Mouse (Mus musculus) monocyte, adult 2 months (primary cell): Measurements from ENCODE around the gene Chid1.
A peak's percentile ranks its signal among the peaks of the same experiment; 100 is the strongest.

Experiments
- DNase-seq, 2 experiments: peaks; one replicate each; pipeline ENCODE4 v3.0.0; 2022; ENCODE audit warnings: low spot score in 2 of 2, low read depth in 1 of 2

Chid1 gene

DNA sequence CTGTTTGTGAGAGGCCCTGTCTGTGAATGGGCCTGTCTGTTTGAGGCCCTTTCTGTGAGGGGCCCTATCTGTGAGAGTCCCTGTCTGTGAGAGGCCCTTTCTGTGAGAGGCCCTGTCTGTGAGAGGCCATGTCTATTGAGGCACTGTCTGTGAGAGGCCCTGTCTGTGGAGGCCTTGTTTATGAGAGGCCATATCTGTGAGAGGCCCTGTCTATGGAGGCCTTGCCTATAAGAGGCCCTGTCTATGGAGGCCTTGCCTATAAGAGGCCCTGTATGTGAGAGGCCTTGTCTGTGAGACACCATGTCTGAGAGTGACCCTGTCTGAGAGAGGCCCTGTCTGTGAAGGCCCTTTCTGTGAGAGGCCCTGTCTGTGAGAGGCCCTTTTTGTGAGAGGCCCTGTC, 31.5 kb downstream of the Chid1 start:
- DNase-seq: no peak

DNA sequence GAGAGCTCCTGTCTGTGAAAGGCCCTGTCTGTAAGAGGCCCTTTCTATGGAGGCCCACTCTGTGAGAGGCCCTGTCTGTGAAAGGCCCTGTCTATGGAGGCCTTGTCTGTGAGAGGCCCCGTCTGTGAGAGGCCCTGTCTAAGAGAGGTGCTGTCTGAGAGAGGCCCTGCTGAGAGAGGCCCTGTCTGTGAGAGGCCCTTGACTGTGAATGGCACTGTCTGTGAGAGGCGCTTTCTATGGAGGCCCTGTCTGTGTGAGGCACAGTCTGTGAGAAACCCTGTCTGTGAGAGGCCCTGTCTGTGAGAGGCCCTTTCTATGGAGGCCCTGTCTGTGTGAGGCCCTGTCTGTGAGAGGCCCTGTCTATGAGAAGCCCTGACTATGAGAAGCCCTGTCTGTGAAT, 33.4 kb downstream of the Chid1 start:
- no peak for DNase-seq

DNA sequence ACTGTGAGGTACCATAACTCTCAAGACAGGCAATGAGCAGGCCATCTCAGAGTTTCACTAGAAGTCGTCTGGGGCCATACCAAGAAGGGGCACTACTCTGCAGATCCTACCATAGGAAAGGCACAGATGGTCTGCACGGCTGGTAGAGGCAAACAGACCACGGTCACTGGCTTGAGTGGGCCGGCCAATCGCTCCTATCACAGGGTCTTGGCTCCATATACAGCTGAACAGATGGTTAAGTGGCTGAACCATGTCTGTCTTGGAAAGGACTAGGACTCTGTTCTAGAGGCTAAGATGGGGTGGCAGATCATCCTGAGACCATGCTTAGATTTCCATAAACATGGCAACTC, 37.1 kb downstream of the Chid1 start:
- no peak for DNase-seq

DNA sequence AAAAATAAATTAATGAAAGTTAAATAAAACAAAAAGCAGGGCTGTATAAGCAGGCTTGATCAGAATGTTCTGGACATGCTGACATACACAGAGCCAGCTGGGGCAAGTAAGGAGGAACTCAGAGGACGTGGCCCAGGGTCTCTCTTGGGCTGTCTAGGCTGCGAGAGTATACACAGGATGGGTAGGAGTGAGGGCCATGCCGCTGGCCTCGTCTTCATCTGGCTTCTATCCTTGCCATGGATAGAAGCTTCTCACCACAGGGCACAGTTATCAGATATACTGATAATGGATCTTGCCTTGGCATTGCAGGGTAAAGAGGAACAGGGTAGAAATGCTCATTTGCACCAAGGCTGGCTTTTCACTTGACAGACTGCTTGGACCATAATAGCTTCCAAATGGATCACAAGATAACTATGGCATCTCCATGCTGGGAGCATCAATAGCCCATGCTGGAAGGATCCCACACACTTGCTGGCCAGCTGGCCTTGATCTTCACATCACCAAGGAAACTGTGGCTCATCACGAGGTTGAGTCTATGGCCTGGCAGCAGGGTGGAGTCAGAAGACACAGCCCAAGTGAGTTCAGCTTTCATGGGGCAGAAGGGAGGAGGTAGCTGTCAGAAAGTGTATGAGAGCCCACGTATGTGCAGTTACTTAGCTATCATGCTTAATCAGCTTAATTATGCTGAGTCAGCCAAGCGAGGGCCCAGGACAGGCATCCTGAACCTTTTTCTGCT, 37.7 kb downstream of the Chid1 start:
- no peak for DNase-seq

DNA sequence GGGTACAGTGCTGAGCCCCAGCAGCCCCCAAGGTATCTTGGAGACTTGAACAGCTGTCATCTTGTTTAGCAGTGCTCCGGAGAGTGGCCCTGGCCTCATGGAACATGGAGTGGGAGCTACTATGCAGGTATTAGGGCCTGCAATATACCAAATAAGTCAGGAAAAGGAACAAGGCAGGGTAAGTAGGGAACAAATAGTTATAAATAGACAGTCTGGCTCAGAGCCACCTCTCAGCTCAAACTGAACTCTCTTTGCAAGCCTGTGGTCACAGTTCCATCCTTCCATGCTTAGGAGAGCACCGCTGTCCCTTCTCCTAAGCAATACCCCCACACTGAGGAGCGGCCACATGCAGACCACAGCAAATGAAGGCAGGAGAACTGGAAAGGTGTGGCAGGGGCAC, 42.1 kb downstream of the Chid1 start:
- no peak for DNase-seq

DNA sequence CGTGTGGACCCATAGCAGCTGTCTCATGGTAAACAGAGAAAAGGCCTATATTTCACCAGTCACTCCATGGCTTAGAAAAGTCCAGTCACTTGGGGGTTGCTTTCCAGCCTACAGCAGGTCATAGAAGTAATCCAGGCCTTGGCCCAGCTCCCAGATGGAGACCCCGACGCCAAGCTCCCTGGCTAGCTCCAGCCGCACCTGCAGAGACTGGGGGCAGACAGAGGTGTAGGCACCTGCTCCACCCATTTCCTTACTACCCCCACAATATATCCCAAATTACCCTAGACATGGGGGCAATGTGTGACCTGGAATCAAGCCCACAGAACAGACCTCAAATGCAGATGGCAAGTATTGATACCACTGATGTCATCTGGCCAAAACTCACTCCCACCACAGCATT, 43.7 kb downstream of the Chid1 start:
- DNase-seq: no peak

DNA sequence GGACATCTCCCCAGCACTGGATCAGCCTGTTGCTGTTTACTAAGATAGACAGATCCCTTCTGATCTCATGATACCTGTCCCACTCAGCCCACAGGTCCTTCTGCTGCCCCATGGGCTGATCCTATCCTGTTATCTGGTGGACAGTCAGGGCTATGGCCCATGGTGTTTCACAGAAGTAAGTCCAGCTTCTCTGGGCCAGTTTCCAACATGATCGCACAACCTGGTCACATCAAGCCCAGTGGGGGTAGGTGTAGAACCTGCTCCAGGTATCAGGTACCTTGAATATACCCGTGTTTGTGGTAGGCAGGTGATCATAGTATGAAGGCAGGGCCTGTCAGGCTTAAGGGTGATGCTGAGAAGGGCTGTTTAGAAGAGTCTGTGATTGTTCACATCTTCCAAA, 44.3 kb downstream of the Chid1 start:
- DNase-seq: no peak

DNA sequence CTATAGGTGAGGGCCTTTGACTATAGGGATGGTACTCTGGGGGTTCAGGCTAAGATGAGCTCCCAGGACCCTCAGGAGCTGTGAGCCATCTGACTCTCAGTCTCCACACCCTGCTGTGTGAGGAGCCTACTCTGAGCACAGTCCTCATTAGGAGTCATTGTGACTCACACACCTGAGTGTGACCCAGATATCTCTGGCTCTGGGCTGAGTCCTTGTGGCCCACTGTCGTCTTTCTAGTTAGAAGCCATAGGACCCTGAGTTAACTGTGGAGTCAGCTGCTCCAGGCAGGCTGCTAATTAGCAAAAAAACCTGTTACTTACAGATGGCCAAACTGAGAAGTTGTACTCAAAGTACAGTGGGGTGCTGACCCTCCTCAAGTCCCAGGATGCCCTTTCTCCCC, 45.9 kb downstream of the Chid1 start:
- DNase-seq: no peak

DNA sequence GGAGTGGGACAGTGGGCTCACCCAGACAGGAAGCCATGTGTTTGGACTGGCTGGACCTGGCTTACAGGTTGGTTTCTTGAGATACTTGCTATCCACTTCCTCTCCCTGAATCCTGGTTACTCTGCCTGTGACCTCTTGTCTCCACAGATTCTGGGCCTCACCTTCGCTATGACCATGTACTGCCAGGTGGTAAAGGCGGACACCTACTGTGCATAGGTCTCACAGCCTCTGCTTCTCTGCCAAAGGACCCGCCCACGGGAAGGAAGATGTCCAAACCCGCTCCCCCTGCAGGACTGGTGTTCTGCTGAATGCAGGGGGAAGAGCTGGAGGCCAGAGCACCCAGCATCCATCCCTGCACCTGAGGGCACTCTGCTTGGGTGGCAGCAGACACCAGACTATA, 46.9 kb downstream of the Chid1 start:
- no peak for DNase-seq

DNA sequence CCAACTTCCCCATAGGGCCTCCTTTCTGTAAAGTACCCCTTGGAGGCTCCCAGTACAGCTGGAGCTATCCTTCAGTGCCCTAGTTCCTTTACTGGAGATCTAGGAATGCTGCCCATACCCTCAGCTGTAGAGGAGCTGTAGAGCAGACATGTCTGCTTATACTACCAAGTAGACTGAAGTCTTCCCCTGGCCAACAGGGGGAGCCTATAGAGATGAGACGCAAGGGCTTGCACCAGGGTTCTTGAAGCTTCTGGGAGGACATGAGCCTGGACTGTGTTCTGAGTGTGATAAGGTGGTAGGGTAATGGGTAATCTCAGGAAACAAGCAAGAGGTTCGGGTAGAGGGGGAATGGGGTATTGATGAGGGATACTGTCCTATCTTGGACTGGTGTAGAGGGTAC, 48.5 kb downstream of the Chid1 start:
- DNase-seq: no peak

DNA sequence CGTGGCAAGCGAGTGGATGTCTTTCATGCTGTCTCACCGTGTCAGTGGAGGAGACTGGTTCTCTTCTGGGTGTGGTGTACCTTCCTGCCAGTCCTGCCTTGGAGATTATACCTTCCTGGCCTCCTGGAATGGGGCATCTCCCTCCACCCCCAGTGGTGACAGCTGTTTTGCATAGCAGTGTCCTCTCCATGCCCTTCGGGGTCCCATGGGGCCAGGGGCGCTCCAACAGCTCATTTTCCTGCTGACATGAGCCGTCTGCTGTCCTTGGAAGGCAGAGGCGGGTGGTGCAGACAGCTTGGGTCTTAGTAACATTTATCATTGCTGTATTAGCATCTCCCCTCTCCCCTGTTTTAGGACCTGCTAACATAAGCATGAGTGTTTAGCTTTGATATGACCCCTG, 52.5 kb downstream of the Chid1 start:
- no peak for DNase-seq

DNA sequence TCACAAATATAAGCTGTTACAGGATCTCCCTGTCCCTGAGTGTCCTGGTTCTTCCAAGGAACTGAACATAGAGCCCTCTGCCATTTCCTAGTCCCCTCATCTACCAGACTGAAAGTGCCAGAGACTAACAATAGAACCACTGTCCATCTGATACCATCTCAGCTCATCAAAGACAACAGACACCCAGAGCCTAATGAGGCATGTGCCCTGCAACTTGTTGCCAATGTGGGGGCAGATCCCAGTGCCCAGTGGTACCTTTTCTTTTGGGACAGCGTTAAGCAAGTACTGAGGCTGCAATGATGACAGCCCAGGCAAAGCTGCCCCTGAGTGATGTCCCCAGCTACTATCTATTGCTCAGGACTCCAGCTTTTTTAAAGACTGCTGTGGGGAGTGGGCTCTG, 53.4 kb downstream of the Chid1 start:
- no peak for DNase-seq

DNA sequence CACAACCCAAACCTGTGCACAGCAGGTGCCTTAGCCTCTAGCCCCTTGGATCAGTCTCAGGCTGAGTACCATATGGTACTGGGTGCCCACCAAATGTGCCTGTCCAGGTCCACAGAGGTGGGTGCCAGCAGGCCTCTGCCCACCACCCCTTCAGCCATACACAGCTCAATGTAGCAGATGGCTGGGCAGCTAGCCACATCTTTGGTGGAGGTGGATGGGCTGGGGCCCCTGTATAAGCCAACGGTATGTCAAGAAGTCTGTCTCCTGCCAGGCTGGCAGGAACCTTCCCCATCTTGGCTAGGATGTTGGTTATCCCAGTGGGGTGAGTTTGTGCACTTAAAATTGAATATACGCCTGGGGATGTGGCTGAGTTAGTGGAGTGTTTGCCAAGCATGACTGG, 54.1 kb downstream of the Chid1 start:
- DNase-seq: no peak

DNA sequence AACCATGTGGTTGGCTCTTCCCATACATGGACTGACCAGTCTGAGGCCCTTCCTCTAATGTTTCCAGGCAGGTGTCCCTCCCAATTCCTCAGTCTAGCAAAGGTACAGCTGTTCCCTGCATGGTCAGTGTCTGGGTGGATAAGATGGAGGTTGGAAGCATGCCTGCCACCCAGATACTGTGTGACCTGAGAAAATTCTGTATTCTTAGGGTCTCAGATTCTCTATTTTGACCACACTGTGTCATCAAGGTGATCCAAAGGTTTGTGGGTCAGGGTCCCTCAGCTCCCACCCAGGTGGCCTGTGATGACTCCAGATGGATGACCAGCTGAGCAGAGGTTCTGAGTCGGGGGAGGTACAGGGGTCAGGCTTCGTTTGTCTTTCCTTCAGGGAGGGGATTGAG, 54.5 kb downstream of the Chid1 start:
- DNase-seq: no peak

DNA sequence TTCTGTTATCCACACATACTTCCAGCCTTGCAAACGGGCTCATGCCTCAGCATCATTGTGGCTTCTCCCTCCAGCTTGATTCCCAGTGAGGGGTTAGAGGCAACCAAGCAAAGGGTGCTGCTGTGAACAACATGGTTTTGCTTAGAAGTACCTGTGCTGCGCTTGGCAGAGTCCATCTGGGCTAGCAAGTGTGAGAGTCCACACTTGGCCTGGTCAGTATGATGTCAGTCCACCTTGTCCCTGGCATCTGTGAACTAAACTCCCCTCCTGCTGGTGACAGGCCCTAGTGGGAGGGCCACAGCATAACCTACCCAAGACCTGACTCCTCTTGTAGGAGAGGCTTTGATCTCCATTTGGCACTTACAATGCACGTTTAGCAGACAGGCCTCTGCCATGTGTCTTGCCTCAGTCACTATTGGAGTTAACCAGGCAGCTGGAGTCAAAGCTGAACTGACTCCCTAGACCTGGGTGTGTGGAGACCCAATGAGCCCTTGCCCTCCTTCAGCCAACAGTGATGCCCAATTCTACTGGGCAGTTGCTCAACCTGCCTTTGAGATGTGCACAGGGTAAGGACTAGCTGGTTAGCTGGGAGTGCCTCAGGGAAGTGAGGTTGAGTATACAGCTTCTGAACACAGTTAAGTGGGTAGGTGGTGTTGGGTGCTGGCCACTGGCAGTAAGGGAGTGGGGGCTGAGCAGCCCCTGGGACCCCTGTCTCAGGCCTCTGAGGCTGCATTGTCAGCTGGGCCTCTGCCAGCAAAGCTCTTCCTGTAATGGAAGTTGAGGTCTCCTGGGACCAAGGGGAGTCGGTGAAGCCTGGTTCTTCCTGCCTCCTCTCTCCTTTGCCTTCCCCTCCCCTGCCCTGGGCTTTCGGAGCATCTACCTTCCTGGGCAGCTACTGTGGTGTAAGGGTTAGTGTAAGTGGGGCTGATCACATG, 55.2 kb downstream of the Chid1 start:
- no peak for DNase-seq

DNA sequence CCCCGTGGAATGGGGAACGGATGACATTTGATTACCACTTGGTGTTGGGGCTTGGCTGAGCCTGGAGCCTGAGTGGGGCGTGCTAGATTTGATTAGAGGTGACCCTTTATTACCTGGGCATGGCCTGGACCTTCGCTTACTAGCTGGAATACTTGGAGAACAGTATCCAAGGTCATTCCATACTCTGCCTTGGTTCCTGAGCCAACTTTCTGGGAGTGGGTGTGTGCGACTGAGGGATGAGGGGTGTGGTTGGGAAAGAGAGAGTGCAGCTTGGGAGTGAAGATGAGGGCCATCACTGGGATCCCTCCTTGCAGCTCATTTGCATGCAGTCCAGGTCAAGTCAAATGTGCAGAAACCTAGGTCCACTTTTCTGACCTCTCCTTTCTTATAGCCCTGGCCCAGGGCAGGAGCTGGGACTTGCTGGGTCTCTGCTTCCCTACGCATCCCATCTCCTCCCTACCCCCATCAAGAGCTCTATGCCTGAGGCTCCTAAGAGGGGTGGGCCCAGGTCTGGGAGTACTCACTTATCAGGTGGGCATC, 56.5 kb downstream of the Chid1 start:
- no peak for DNase-seq

DNA sequence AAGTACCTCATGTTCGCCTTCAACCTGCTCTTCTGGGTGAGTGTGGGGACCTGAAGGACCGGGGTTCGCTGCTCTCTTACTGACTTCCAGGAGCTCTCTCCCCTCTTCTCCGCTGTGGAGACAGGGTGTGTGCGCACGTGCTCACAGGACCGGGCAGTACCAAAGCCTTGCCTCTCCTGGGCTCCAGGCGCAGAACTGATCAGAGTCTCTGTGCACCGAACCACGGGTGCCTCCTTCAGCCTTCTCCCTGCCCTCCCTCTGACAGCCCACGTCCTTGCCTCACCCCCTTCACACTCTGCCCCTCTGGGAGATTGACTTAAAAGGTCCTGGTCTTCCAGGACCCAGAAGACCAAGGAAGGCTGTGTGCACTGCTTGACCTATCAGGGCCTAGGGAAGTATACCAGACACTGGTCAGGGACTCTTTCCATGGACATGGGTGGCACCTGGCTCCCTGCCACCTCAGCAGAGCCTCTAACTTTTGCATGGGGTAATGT, 57.1 kb downstream of the Chid1 start:
- no peak for DNase-seq

DNA sequence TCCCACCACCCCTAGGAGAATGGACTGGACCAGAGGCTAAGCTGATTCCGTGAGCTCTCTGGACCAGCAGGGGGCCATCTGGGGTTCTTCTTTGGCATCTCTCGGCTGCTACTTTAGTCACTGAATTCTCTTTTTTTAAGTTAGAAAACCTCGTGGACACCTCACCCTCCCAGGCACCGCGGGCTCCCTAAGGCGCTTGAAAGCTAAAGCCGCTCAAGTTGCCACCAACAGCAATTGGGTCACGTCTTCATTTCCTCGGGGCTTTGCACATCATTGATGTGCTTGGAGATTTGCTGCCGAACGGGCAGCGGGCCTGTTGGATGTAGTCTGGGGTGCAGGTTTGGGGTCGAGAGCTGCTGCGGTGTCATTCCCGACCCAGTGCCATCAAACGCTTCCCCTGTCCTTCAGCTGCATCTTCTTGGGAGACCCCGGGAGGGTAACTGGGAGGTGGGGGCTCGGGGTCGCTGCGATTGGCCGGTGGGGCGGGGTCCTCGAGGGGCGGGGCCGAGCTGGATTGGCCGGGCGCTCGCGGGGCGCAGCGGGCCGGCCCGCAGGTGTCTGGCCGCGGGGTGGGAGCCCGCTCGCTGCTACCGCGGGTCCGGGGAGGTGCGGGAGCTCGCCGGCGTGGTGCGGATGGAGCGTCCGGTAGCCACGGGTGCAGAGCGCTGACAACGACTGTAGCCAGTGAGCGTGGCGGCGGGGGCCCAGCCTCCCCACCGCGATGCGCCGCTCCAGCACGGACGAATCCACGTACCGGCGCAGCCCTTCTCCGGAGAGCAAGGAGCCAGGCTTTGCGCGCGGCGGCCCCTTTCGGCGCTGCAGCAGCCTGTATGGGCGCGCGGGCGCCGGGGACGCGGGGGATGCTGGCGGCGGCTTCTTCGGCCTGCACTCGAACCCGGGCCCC, 57.9 kb downstream of the Chid1 start:
- no peak for DNase-seq

DNA sequence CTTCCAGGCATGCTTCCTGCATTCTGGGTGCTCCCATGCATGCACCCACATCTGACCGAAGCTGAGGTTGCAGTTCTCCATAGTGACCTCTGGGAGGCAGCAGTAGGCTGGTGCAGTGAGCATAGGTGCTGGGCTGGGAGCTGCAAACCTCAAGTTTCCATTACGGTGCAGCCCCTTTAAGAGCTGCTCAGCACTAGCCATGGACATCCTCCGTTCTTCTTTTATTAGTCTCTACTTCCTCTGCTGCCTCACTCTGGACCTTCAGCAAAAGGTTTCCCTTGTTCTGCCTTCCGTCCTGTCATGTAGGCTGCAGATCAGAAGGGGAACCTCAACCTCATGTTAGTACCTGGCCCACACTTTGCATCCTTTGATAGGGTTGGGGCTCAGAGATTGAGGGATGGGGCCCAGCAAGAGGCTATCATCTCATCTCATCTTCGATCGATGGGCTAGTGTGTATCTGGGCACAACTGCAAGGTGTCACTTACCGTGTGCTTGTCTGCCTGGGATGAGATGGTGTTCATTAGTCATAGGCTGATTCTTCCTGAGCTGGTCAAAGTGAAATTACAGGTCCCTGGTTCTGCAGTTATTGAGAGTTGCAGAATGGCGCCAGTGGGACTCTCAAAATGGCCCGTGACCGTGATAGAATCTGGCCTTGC, 58.7 kb downstream of the Chid1 start:
- peak in 1 of 2 experiments; percentile 52 for DNase-seq

DNA sequence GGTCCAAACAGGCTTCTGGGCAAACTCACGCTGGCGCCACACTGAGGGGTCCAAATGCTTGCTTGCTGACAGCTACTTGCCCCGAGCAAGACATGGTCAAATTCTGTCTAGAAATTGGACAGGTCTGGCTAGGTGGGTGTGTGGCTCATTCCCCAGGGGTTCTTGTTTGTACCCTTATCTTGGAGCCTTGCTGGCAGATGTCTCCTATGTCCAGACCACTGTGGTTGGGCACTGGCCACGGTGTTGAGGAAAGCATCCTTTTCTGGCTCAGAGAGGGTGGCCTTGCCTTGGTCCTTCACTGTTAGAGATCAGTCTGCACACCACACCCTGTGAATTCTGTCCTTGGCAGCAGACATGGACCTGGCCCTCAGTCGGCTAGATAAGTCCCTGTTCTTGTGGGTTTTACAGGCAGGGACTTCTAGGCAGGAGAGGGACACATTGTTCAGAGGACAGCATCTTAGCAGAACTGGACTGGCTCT, 61.3 kb downstream of the Chid1 start:
- no peak for DNase-seq
